Comparison of ENCODE assay signal across 8 mouse cellular contexts in the genomic region with DNA sequence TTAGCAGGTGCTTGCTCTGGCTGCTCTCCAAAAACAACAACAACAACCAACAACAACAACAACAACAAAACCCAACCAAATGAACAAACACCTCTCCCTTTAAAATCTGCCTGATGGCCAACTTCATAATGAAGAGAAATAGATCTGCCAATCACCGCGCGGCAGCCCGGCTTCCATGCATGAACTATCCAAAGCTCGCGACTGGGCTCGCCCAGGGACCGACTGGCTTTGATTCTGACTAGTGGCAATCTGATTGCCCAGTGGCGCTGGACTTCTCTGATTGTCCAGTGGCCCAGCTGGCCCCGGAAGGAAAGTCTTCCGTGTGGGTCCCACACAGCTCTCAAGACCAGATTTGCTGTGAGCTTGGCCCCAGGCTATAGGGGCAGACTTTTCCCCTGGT. TPM values are rescaled to one million over a fixed set of nuclear protein-coding genes. Genes with fewer than 3 reads are reported as not detected.
A peak's percentile ranks its signal among the peaks of the same experiment; 100 is the strongest.
DNase-seq lines count a peak whose midpoint lies in the region; ATAC-seq and TF ChIP-seq lines count a peak whose summit lies in the region.

No protein-coding gene starts in this region.

- H3K27ac ChIP-seq in heart, embryonic 13.5 days (replicated peaks) = no peak overlapping the region
- H3K27ac ChIP-seq in stomach, postnatal 0 days (replicated peaks) = peak overlapping the region; percentile 36

- WGBS in heart, embryonic 13.5 days = 3% methylated on average over 11 of the region's 11 CpGs
- 2% methylated on average over 11 of the region's 11 CpGs for WGBS in stomach, postnatal 0 days

- TF ChIP-seq EP300 in stomach, postnatal 0 days (optimal IDR thresholded peaks at IDR 0.05) = no peak

- peaks cover 85% of the 10 kb centered on the region for H3K27me3 ChIP-seq in heart, embryonic 13.5 days (replicated peaks)
- H3K27me3 ChIP-seq in stomach, postnatal 0 days (ENCODE audit: control insufficient read depth, insufficient read depth, low read length) = no peaks in the 10 kb centered on the region

- TF ChIP-seq CTCF in stomach, postnatal 0 days (IDR thresholded peaks at IDR 0.05; ENCODE audit: low read depth) = no peak

- H3K36me3 ChIP-seq in heart, embryonic 13.5 days = no peaks in the 10 kb centered on the region
- H3K36me3 ChIP-seq in stomach, postnatal 0 days (ENCODE audit: control insufficient read depth, insufficient read depth, low read length) = no peaks in the 10 kb centered on the region

- H3K4me1 ChIP-seq in heart, embryonic 13.5 days = peaks cover 9% of the 10 kb centered on the region
- peaks cover 3% of the 10 kb centered on the region; the same call in 1 of the 2 replicates for H3K4me1 ChIP-seq in stomach, postnatal 0 days (replicated peaks; ENCODE audit: control insufficient read depth, insufficient read depth)

- peak; percentile 23; the same call in 1 of the 2 replicates for ATAC-seq in common myeloid progenitor, adult 5-6 weeks (replicated peaks; ENCODE audit: low read depth, poor library complexity, severe bottlenecking)
- no peak for ATAC-seq in heart, embryonic 13.5 days (ENCODE audit: extremely low read depth, insufficient number of reproducible peaks, low FRiP score, low TSS enrichment)
- ATAC-seq in stomach, postnatal 0 days (ENCODE audit: low FRiP score, low TSS enrichment) = peak; percentile 63

- H3K4me3 ChIP-seq in heart, embryonic 13.5 days = peak overlapping the region; percentile 60
- H3K4me3 ChIP-seq in stomach, postnatal 0 days (ENCODE audit: low read depth, low read length) = peak overlapping the region; percentile 51

- no peaks in the 10 kb centered on the region for H3K9me3 ChIP-seq in heart, embryonic 13.5 days
- no peaks in the 10 kb centered on the region for H3K9me3 ChIP-seq in stomach, postnatal 0 days (ENCODE audit: control insufficient read depth, low read length)

- DNase-seq in kidney, adult 11 months = peak; percentile 60
- DNase-seq in kidney, adult 18-20 months = no peak
- peak; percentile 75 for DNase-seq in kidney, postnatal 10 days
- peak; percentile 56 to 58 for DNase-seq in lung, postnatal 4 days
- DNase-seq in stomach, postnatal 0 days (ENCODE audit: low spot score) = peak; percentile 76
- no peak for DNase-seq in left cerebral cortex, adult 11 months (ENCODE audit: low spot score)

- H3K9ac ChIP-seq in heart, embryonic 13.5 days = peak overlapping the region; percentile 79
- peak overlapping the region; percentile 57 for H3K9ac ChIP-seq in stomach, postnatal 0 days (ENCODE audit: low read length)

- H3K4me2 ChIP-seq in heart, embryonic 13.5 days = peak overlapping the region; percentile 95
- peak overlapping the region; percentile 89 for H3K4me2 ChIP-seq in stomach, postnatal 0 days (replicated peaks; ENCODE audit: low read depth)

RNA-seq across cellular contexts. Expression of a gene that starts 0.3 kb away (rescaled TPM):
- 97.9 and 117 TPM in 2 replicates for total RNA-seq in common myeloid progenitor, adult 5-6 weeks (2017)
- polyA plus RNA-seq in heart, embryonic 13.5 days (2015; fragmentation: Nextera tagmentation; extraction: Ambion mirVana) = 7.1 and 7.9 TPM in 2 replicates
- 18.7 and 18.9 TPM in 2 replicates for polyA plus RNA-seq in stomach, postnatal 0 days (2015; fragmentation: Nextera tagmentation; extraction: Ambion mirVana)

Comparison
In these comparisons a context has a peak if more than half of its experiments do, and no peak if none do; other contexts are left out.
1. DNase-seq: peak in kidney, adult 11 months (single experiment), kidney, postnatal 10 days (single experiment), lung, postnatal 4 days (2 of 2) and stomach, postnatal 0 days (single experiment); none in kidney, adult 18-20 months (single experiment) and left cerebral cortex, adult 11 months (single experiment).